Mouse (Mus musculus) bone marrow, adult 2 months (tissue): ENCODE data around the gene Vmn1r204. TPM values are rescaled to one million over a fixed set of nuclear protein-coding genes. Genes with fewer than 3 reads are reported as not detected.
"Not testable (repeated sequence)": the region's sequence is repeated elsewhere in the genome, so short reads cannot be mapped to it uniquely, and the experiment has no call there.

Experiments used
- H3K27ac ChIP-seq: fragments of 200-500 bp; 2 replicates; pipeline ENCODE4 v1.5.1; 2012; ENCODE audit warnings: low read depth, mild to moderate bottlenecking, control low read depth, inconsistent platforms, low read length; ENCODE audit not compliant: control insufficient read depth, poor library complexity, insufficient read depth
- H3K4me1 ChIP-seq: fragments of 200-500 bp; 2 replicates; pipeline ENCODE4 v1.6.1; 2011; ENCODE audit warnings: low read length; ENCODE audit not compliant: control insufficient read depth, insufficient read depth
- H3K4me3 ChIP-seq: fragments of 200-500 bp; replicated peaks from 2 replicates; pipeline ENCODE3; 2011; ENCODE audit warnings: mild to moderate bottlenecking, low read depth, low read length, control low read depth; ENCODE audit not compliant: control insufficient read depth
- CTCF ChIP-seq: fragments of 200-500 bp; IDR thresholded peaks from 2 replicates; pipeline ENCODE4 v1.5.1; 2011; ENCODE audit warnings: low read length, control low read depth; ENCODE audit not compliant: control insufficient read depth, insufficient read depth
- POLR2A ChIP-seq: fragments of 200-500 bp; IDR thresholded peaks from 2 replicates; pipeline ENCODE4 v1.6.1; 2011; ENCODE audit warnings: low read depth, mild to moderate bottlenecking, control low read depth, low read length, borderline replicate concordance; ENCODE audit not compliant: control insufficient read depth
- WGBS: fragments of 180-500 bp; shearing (Covaris S2); methylation state at CpG from one replicate; pipeline ENCODE4 v1.1.7; 2018; 5-methylcytosine and 5-hydroxymethylcytosine counted together
- polyA plus RNA-seq: library from polyadenylated mRNA; stranded (reverse); fragments of >200 nt; gene quantifications from 2 replicates; pipeline ENCODE4 v1.2.4, GENCODE M21; 2011; ENCODE audit warnings: low replicate concordance; ENCODE audit not compliant: missing spikeins, insufficient read depth, insufficient read length

Vmn1r204 gene
- polyA plus RNA-seq: not detected in 2 replicates

DNA sequence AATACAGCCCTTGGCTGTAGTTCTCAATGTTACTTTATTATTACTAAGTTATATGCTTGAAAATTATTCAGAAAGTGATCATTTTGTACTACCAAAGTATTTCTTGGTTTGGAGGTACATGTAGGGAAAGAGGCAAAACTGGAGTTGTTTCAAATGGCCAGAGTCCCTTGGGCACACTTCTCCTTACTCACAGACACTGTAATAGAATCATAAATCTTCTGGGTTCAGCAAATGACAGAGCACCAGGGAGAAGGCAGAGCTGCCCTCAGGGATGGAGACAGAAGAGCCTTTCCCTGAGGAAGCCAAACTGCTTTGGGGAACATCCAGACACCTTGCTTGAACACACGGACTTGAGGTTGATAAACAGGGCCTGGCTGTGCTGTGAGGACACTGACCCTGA, at the start of gene Vmn1r204:
Vmn1r204 (plus strand) TSS at position 301 of the 400 bp plus-strand sequence.
- H3K27ac ChIP-seq, H3K4me3 ChIP-seq, H3K4me1 ChIP-seq: not testable (repeated sequence)
- WGBS: 40% methylated on average over 1 of the region's 1 CpGs

- H3K27ac ChIP-seq: no peak within 1 kb of the TSS
- TF ChIP-seq POLR2A: no peak
- no peak for TF ChIP-seq CTCF
- H3K4me3 ChIP-seq: no peak within 1 kb of the TSS
- H3K4me1 ChIP-seq: no peaks in the 10 kb centered on the region
Observed at GRCm38 (mm10) chr13:22505281-22505680, 47.7 kb upstream of the Vmn1r204 start, which contains the start of gene Vmn1r202. Gene Vmn1r202, minus strand, starts transcription at chr13:22505381.

DNA sequence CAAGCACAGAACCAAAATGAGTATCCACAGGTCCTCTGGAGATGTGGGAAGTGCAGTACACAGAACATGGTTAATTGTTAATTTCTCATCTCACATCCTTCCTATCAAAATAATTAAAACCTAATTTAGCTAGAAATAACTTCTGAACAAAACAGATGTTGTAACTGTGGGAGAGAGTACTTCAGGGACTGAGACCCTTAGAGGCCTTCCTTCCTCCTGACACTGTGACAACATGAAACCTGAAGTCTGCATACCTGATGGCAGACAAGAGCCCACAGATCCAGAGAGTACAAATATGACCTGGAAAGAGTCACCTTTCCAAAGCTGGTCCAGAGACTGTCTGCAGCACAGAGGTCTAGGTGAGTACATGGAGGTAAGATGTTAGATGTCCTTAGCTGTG, 35.2 kb upstream of the Vmn1r204 start, which contains the start of gene Vmn1r203:
Vmn1r203 (plus strand) TSS at position 301 of the 400 bp plus-strand sequence.
- H3K4me1 ChIP-seq: no peaks in the 10 kb centered on the region
- H3K27ac ChIP-seq: no peak within 1 kb of the TSS
- H3K4me3 ChIP-seq: no peak within 1 kb of the TSS
- no peak for TF ChIP-seq CTCF
- TF ChIP-seq POLR2A: no peak

GRCm38 (mm10) chr13:22574911-22575310, 21.9 kb downstream of the Vmn1r204 start:
- not testable (repeated sequence) for H3K4me3 ChIP-seq, H3K4me1 ChIP-seq, H3K27ac ChIP-seq
- WGBS: 71% methylated on average over 3 of the region's 3 CpGs

DNA sequence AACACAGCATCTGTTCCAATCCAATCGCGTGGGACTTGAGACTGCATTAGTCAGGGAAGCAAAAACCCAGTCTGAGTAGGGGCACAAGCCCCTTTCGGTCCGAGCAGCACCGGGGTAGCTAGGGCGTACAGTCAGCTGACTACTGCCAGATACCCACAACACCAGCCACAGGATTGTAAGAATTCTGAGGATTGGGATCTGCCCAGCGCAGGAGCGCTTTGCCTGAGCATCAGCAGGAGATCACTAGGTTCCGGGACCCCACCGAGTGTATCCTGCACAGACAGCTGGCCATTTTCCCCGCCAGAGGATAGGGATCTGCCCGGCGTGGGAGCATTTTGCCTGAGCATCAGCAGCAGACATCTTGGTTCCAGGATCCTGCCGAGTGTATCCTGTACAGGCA, 30.3 kb downstream of the Vmn1r204 start:
- H3K4me3 ChIP-seq, H3K27ac ChIP-seq, H3K4me1 ChIP-seq: not testable (repeated sequence)
- WGBS: 71% methylated on average over 14 of the region's 14 CpGs

GRCm38 (mm10) chr13:22592900-22593299, 39.9 kb downstream of the Vmn1r204 start, which contains the start of gene Vmn1r205:
Gene Vmn1r205, minus strand, starts transcription at chr13:22593000.
- H3K4me1 ChIP-seq: no peaks in the 10 kb centered on the region
- 68% methylated on average over 3 of the region's 3 CpGs for WGBS
- H3K4me3 ChIP-seq: no peak within 1 kb of the TSS
- no peak for TF ChIP-seq CTCF
- no peak for TF ChIP-seq POLR2A
- no peak within 1 kb of the TSS for H3K27ac ChIP-seq

Other genes with a start within 250 kb of the Vmn1r204 start
- gene Vmn1r197, start 228.6 kb upstream of the Vmn1r204 start, polyA plus RNA-seq: not detected in 2 replicates
- gene Vmn1r198, start 202.8 kb upstream of the Vmn1r204 start, polyA plus RNA-seq: not detected in 2 replicates
- not detected in 2 replicates for gene Vmn1r199, start 173.4 kb upstream of the Vmn1r204 start, polyA plus RNA-seq
- not detected in 2 replicates for gene Vmn1r200, start 162.8 kb upstream of the Vmn1r204 start, polyA plus RNA-seq
- gene Vmn1r201, start 81.3 kb upstream of the Vmn1r204 start, polyA plus RNA-seq: not detected in 2 replicates
- gene Vmn1r202, start 47.8 kb upstream of the Vmn1r204 start, polyA plus RNA-seq: not detected in 2 replicates
- 0.47 TPM in 1 of 2 replicates, not detected in the other for gene Vmn1r203, start 35.1 kb upstream of the Vmn1r204 start, polyA plus RNA-seq
- gene Vmn1r205, start 39.8 kb downstream of the Vmn1r204 start, polyA plus RNA-seq: not detected in 2 replicates
- not detected in 2 replicates for gene Vmn1r206, start 71.1 kb downstream of the Vmn1r204 start, polyA plus RNA-seq
- gene Vmn1r207-ps, start 176.4 kb downstream of the Vmn1r204 start, polyA plus RNA-seq: not detected in 2 replicates
- gene Vmn1r208, start 224.2 kb downstream of the Vmn1r204 start, polyA plus RNA-seq: not detected in 2 replicates